Mouse (Mus musculus): ENCODE measurements around the gene Gnas.

DNA sequence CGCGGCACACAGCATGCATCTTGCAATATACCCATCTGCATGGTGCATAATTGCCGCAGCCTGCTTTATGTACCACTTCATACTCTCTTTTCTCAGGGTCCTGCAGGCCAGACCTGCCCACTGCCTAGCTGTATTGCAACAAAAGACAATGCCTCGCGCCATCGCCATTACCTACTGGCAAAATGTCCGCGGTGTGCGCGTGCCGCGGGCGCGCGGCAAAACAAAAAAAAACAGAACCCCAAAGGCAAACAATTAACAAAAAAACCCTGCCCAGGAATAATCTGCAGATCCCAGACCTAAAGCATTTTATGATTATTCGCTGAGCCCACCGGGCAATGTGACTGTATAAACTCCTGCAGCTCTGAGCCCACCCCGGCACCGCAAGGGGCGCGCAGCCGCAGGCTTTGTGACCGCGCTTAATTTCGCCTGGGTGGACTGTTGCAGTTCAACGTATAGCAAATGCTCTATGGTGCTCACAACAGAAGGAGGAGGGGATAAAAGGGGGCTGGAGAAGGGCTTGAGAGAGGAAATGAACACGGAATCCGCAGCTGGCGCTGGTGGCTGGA is 11.9 kb downstream of the Gnas start:
- TF ChIP-seq POLR2A (IDR thresholded peaks at IDR 0.05; ENCODE audit: borderline replicate concordance, extremely low read depth, insufficient read depth, insufficient read length, poor library complexity, severe bottlenecking) (no peak), CTCF (IDR thresholded peaks at IDR 0.05; ENCODE audit: borderline replicate concordance, extremely low read depth, insufficient read depth, insufficient read length) (no peak)
